Mouse (Mus musculus) stomach, postnatal 0 days (tissue): ENCODE measurements around the gene Nup210. TPM values are rescaled to one million over a fixed set of nuclear protein-coding genes. Genes with fewer than 3 reads are reported as not detected.

Experiments
- ATAC-seq: fragments of 200-750 bp; cut with Nextera tagmentation; 2 replicates; pipeline ENCODE4 v1.8.0; 2017; ENCODE audit not compliant: low FRiP score, low TSS enrichment
- DNase-seq: peaks from one replicate; pipeline ENCODE4 v3.0.0-alpha.2; 2016; ENCODE audit warnings: low spot score
- H3K27ac ChIP-seq: fragments of 300-500 bp; sonication (generic); replicated peaks from 2 replicates; pipeline ENCODE4 v1.5.1; 2014; ENCODE audit warnings: mild to moderate bottlenecking, control low read depth
- H3K27me3 ChIP-seq: fragments of 300-500 bp; sonication (generic); 2 replicates; pipeline ENCODE4 v1.6.1; 2014; ENCODE audit warnings: low read length; ENCODE audit not compliant: control insufficient read depth, insufficient read depth
- H3K36me3 ChIP-seq: fragments of 300-500 bp; sonication (generic); 2 replicates; pipeline ENCODE4 v1.6.1; 2014; ENCODE audit warnings: low read length, mixed read lengths; ENCODE audit not compliant: control insufficient read depth, insufficient read depth
- H3K4me1 ChIP-seq: fragments of 300-500 bp; sonication (generic); replicated peaks from 2 replicates; pipeline ENCODE4 v1.6.1; 2014; ENCODE audit warnings: antibody characterized with exemption; ENCODE audit not compliant: control insufficient read depth, insufficient read depth
- H3K4me2 ChIP-seq: fragments of 300-500 bp; sonication (generic); replicated peaks from 2 replicates; pipeline ENCODE4 v1.6.1; 2014; ENCODE audit warnings: low read depth, mild to moderate bottlenecking, control low read depth, moderate library complexity
- H3K4me3 ChIP-seq: fragments of 300-500 bp; sonication (generic); 2 replicates; pipeline ENCODE4 v1.5.1; 2014; ENCODE audit warnings: low read depth, low read length, control low read depth
- H3K9ac ChIP-seq: fragments of 300-500 bp; sonication (generic); 2 replicates; pipeline ENCODE4 v1.6.1; 2014; ENCODE audit warnings: mild to moderate bottlenecking, low read length, control low read depth, mixed read lengths
- H3K9me3 ChIP-seq: fragments of 300-500 bp; sonication (generic); 2 replicates; pipeline ENCODE4 v1.6.1; 2016; ENCODE audit warnings: low read length; ENCODE audit not compliant: control insufficient read depth
- CTCF ChIP-seq: IDR thresholded peaks from 2 replicates; pipeline ENCODE4 v1.5.1; 2016; ENCODE audit warnings: antibody characterized with exemption, low read depth, mild to moderate bottlenecking, moderate library complexity
- EP300 ChIP-seq: optimal IDR thresholded peaks from 2 replicates; pipeline ENCODE3; 2016; ENCODE audit warnings: antibody characterized with exemption
- WGBS: fragments of 180-500 bp; shearing (Covaris S2); extraction: QIAGEN DNeasy Blood & Tissue Kit; methylation state at CpG from one replicate; pipeline ENCODE4 v1.1.7; 2014; 5-methylcytosine and 5-hydroxymethylcytosine counted together
- polyA plus RNA-seq: library from polyadenylated mRNA; unstranded; fragments of >200 nt; fragmentation: Nextera tagmentation; extraction: Ambion mirVana; gene quantifications from 2 replicates; pipeline ENCODE4 v1.2.1, GENCODE M21; 2015

Gene Nup210
- polyA plus RNA-seq, 1 experiment from 2014 or later, result 2.4 TPM

- Histone ChIP-seq H3K4me1 (no peaks in the 10 kb centered on the region), H3K4me2 (no peak overlapping the region), H3K27ac (no peak overlapping the region), H3K9ac (no peak overlapping the region), H3K36me3 (no peaks in the 10 kb centered on the region), H3K4me3 (no peak overlapping the region), H3K9me3 (no peaks in the 10 kb centered on the region), H3K27me3 (no peaks in the 10 kb centered on the region)
- ATAC-seq, result no peak
- no peak for DNase-seq
- TF ChIP-seq EP300 (no peak), CTCF (no peak)
- 47% methylated on average over 5 of the region's 5 CpGs for WGBS
These were observed 30.0 kb upstream of the Nup210 start for GRCm38 (mm10) chr6:91146443-91147151.

DNA sequence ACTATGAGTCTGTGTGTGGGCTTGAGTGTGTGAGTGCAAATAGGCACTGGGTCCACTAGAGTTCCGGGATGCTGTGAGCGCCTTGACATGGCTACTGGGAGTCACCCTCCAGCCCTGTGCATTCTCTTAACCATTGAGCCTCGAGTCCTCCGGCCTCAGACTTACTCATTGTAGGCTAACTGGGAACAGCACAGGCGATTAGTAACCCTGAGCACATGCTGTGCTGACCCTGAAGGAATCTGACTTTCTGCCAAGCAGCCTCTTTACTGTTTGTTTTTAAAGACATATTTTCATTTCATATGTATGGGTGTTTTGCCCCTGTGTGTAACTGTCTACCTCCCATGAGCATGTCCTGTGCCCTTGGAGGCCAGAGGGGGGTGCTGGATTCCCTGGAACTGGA, 28.9 kb upstream of the Nup210 start:
- H3K4me2 ChIP-seq, result no peak overlapping the region
- no peak overlapping the region for H3K27ac ChIP-seq
- H3K4me3 ChIP-seq, result no peak overlapping the region
- no peak overlapping the region for H3K9ac ChIP-seq
- H3K4me1 ChIP-seq, result no peaks in the 10 kb centered on the region
- no peak for ATAC-seq
- TF ChIP-seq CTCF, result no peak
- H3K9me3 ChIP-seq, result no peaks in the 10 kb centered on the region
- H3K27me3 ChIP-seq, result no peaks in the 10 kb centered on the region
- DNase-seq, result no peak
- 73% methylated on average over 5 of the region's 5 CpGs for WGBS
- H3K36me3 ChIP-seq, result no peaks in the 10 kb centered on the region

DNA sequence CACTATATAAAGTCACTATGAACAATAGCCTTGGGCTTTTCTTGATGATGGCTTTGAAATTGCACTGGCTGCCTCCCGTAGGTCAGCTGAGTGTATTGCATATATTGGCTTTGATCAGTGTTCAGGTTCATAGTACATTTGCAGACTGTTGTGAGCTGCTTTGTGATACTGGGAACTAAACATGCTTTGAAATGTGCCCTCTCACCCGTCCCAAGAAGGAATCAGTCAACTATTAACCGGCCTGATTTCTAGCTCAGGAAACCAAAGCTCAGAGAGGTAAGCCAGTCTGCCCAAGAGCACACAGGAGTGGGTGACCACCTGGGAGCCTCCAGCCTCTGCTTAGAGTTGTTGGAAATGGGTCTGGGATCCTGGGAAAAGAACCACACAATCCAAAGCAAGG, 28.4 kb upstream of the Nup210 start:
- Histone ChIP-seq H3K27ac (no peak overlapping the region), H3K4me2 (no peak overlapping the region), H3K4me1 (no peaks in the 10 kb centered on the region), H3K9ac (no peak overlapping the region), H3K4me3 (no peak overlapping the region), H3K27me3 (no peaks in the 10 kb centered on the region), H3K9me3 (no peaks in the 10 kb centered on the region), H3K36me3 (no peaks in the 10 kb centered on the region)
- 50% methylated on average over 3 of the region's 3 CpGs for WGBS
- DNase-seq (no peak), ATAC-seq (no peak)
- TF ChIP-seq CTCF, result peak; percentile 13; the same call in 1 of the 2 replicates
- no peak for TF ChIP-seq EP300

- TF ChIP-seq CTCF (peak; percentile 91), EP300 (no peak)
- H3K4me2 ChIP-seq, result no peak overlapping the region
- H3K36me3 ChIP-seq, result no peaks in the 10 kb centered on the region
- H3K9ac ChIP-seq, result no peak overlapping the region
- no peak overlapping the region for H3K4me3 ChIP-seq
- H3K9me3 ChIP-seq, result no peaks in the 10 kb centered on the region
- peak; percentile 73 for DNase-seq
- no peak overlapping the region for H3K27ac ChIP-seq
- H3K27me3 ChIP-seq, result no peaks in the 10 kb centered on the region; the same call in 1 of the 2 replicates
- H3K4me1 ChIP-seq, result no peaks in the 10 kb centered on the region
- ATAC-seq, result peak; percentile 76
- 22% methylated on average over 4 of the region's 4 CpGs for WGBS
These were observed 23.2 kb upstream of the Nup210 start for GRCm38 (mm10) chr6:91139846-91140245.

DNA sequence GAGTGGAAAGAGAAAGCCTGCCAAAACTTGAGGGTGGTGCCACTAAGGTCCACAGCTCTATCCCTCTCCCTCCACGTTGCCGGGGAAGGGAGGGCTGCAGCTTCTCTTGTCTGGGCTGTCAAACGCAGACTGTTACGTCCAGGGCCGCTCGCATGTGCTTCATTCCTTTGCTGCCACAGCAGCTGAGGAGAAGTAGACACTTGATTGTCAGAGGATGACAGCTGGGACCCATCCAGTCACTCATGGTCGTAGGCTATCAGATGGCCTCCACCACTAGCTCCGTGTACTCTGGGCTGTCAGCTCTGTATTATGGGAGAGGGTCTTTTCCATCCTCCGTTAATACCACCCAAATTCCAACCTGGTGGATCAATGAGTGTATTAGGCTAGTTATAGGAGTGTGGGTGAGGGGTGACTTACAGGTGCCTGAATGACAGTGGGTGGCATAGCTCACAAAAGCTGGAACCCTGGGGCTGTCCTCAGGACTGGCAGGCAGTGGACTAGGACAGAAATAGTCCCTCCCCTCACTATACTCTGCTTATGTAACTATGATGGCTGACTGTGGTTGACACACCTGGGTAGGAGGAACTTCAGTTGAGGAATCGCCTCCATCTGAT, 20.8 kb upstream of the Nup210 start:
- H3K27me3 ChIP-seq, result no peaks in the 10 kb centered on the region; the same call in 1 of the 2 replicates
- H3K36me3 ChIP-seq, result no peaks in the 10 kb centered on the region
- H3K4me2 ChIP-seq, result no peak overlapping the region
- DNase-seq (no peak), ATAC-seq (peak; percentile 32; the same call in 1 of the 2 replicates)
- H3K4me1 ChIP-seq, result no peaks in the 10 kb centered on the region
- no peak overlapping the region for H3K4me3 ChIP-seq
- TF ChIP-seq CTCF (no peak), EP300 (no peak)
- no peak overlapping the region for H3K27ac ChIP-seq
- 78% methylated on average over 10 of the region's 10 CpGs for WGBS
- H3K9me3 ChIP-seq, result no peaks in the 10 kb centered on the region
- no peak overlapping the region for H3K9ac ChIP-seq

- no peaks in the 10 kb centered on the region for H3K36me3 ChIP-seq
- no peak for DNase-seq
- no peak overlapping the region for H3K4me3 ChIP-seq
- no peak overlapping the region for H3K9ac ChIP-seq
- H3K4me1 ChIP-seq, result no peaks in the 10 kb centered on the region
- H3K27ac ChIP-seq, result no peak overlapping the region
- ATAC-seq, result no peak
- no peak overlapping the region for H3K4me2 ChIP-seq
- 0 out of 2 replicates have a peak, but pooled peaks cover 3% of the 10 kb centered on the region for H3K9me3 ChIP-seq
- no peaks in the 10 kb centered on the region; the same call in 1 of the 2 replicates for H3K27me3 ChIP-seq
- 69% methylated on average over 1 of the region's 1 CpGs for WGBS
- TF ChIP-seq CTCF, result no peak
- TF ChIP-seq EP300, result no peak
These were observed 14.2 kb upstream of the Nup210 start for GRCm38 (mm10) chr6:91130856-91131255.
